Mouse (Mus musculus) cerebellum, postnatal 10 days (tissue): ENCODE measurements at regions not wholly inside any gene's neighbourhood (a gene's known extent, or its start where the extent isn't known, plus 50 kb on each side); places are given as distances from the start of the nearest gene placed in this dataset.

Experiments used
- DNase-seq, 2 experiments: peaks; one replicate each; pipeline ENCODE4 v3.0.0; 2021; ENCODE audit warnings: mixed read lengths in 2 of 2

DNA sequence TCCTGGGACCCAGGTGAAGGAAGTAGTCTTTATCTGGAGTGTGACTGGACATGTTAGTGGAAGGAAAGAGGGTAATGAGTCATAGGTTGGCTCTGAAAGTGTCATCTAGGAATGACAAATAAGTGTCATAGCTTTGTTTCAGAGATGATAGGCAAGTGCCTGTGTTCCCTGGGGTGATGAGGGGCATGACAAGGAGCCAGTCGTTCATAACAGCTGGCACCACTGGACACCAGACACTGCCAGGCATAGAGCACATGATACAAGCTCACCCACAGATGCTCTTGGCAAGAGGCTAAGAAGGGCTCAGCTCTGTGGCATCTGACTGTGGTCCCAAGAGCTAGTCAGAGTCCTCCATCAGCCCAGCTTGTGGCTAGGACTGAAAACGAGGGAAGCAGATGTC, 171.0 kb downstream of the Rab11fip4 start:
- DNase-seq, result no peak

DNA sequence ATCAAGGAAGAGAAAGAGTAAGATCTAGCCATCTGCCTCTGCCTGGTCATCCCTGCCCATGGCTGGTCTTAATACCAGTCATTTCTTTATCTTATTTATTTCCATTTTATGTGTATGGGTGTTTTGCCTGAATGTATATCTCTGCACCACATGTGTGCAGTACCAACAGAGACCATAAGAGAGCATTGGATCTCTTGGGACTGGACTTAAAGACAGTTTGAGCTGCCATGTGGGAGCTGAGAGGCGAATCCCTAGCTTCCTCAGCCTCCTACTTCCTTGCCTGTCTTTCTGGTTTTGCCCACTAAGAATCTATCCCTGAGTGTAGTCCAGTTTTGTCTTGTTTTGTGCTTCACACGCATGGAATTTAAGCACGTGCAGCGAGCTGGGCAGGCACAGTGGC, 169.5 kb downstream of the Rab11fip4 start:
- DNase-seq, result no peak

DNA sequence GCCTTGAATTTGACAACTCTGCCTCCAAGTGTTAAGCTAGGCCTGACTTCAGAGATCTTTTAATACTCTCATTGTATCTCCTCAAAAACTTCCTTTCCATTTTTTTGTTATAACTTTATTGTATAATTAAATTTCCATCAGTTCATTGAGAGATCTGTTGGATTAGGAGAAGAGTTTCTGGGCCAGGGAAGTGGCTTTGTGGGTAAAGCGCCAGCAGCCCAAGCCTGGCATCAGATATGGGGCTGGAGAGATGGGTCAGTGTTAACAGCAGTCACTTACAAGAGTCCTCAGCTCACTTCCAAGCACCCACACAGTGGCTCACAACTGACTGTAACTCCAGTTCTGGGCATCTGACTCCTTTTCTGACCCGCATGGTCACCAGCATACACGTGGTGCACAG, 167.3 kb downstream of the Rab11fip4 start:
- DNase-seq, result no peak

DNA sequence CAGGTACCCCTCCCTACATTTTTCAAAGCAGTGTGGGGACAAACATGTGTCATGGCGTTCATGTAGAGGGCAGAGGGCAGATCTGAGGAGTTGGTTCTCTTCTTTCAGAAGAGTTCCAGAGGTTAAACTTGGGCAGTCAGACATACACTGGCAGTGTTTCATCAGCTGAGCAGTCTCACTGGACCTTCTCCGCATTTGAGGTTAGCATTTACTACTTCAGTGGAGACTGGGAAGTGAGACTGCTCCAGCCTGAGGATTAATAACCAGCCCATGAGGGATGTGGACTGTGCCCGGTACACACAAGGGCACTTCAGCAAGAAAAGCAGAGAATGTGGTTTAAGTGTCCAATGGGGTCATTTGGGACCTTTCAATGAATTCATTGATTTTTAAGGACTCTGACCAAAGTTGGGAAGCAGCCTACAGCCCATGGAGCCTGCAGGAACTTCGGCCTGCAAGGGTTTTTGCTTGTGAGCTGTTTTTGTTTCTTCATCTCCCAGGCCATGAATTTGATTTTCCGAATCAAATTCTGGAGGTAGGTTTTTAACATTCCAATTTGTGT, 166.6 kb downstream of the Rab11fip4 start:
- no peak for DNase-seq

DNA sequence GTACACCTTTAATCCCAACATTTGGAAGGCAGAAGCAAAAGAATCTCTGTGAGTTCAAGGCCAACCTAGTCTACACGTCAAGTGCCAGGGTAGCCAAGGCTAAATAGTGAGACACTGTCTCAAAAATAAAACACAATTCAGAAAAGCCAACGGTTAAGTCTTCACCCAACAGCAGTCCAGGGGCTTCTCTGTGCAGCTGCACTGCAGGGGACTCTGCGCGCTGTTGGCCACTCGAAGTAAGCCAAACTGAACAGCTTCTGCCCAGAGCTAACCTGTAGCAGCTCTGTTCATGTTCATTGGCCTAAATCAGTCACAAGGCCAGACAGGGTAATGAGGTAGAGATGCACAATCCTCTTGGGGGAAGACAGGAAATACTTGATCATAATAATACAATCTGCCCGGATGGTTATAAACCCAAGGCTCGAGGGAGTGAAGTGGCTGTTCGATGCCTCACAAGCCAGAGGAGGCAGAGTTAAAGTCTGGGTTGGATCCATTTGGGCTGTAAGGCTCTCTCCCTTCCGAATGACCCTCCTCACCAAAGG, 165.4 kb downstream of the Rab11fip4 start:
- no peak for DNase-seq

DNA sequence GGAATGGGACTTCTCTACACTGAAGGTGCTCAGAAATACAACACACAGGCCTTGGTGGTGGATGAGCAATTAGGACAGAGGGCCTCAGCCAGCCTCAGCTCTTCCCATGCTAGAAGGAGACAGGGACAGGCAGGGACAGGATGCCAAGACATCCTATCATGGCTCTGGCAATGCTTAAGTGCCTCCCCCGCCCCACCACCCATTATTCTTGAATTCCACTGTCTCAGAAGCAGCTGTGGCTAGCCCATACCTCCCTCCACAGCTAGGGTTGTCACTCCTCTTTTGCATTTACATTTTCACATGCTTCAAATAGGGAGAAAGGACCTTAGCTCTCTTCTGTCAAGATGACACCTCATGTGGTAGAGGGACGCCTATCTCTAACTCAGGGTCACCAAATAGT, 162.5 kb downstream of the Rab11fip4 start:
- DNase-seq, result no peak

DNA sequence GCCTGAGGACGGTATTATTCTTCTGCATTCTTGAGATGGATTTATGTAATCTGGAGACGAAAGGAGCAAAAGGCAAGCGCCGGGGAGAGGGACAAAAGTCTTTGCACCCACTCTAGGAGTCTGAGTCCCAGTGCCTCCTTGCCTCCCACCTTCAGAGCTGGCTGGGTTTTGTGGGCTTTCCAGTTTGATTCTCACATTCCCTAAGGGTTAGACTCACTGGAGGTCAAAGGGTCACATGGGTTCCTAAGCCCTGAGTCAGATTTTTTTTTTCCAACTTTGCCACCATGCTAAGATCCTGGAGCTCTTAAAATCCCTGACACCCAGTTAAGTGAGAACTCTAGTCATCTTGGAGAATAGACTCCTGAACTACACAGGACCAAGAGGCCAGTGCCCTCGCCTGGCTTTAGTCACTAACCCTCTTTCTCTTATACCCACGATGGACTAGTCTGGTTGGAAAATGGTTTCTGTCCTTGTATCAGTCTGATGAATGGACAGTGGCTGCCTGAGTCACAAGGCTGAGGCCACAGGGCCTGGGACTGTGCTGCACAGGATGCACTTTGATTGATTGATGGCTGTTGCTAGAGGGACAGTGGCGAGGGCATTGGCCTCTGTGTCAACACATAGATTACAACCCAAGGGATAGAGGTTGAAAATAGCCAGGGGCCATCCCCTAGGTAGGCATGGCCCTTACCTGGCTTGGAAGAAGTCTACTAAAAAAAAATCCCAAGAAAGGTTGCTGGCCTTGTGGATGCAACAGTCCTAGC, 161.9 kb downstream of the Rab11fip4 start:
- DNase-seq, result no peak

DNA sequence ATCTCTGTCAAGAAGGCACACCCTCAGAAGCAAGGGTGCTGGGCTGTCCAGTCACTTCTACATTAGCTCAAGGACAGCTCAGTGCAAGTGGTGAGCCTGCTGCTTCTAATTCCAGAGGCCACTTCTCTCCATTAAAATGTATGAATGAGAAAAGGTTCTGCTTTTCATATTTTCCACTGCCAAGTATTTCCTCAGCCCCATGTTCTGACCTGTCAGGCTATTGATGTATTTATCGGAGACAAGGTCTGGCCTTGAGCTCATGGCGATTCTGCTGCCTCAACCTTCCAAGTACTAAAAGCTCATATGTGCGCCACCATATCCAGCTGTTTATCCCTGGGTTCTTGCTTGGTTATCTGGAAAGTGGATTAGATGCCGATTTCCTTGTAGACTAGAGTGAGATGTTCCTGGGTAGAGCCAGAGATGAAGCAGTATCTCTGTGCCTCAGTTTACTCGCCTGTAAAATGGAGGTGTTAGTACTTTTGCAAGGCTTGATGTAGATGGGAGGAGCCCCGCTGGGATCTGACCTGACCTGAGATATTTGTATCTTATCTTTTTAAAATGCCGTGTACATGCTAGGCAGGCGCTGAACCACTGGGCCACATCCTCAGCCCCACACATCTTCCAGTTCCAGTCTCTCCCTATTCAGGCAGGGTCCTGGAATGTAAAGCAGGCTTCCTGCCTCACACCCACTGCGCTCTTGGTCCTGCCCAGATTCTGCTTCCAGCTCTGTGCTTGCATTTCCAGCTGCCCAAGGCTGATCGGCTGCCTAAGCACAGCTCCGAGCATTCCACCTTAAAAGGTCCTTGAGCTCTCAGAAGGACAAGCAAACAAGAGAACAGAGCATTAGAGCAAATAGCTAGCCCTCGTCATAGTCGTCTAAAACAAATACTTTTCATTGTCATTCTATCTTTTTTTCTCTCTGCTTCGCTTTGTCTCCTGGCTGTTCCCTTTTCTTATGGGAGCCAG, 161.0 kb downstream of the Rab11fip4 start:
- no peak for DNase-seq

DNA sequence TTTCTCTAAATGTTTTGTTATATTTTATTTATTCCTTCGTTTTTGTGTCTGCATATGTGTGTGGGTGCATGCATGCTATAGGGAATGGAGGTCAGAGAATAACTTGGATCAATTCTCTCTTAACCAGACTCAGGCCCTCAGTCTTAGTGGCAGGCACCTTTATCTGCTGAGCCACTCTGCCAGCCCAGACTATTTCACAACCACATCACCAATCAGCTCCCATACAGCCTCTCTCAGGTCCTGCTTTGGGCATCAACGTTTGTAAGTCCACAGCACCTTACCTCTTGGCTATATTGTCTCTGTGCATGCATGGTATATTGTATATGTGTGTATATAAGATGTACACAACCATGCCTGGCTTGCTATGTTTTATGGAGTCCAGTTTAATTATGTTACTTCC, 159.9 kb downstream of the Rab11fip4 start:
- DNase-seq, result no peak

DNA sequence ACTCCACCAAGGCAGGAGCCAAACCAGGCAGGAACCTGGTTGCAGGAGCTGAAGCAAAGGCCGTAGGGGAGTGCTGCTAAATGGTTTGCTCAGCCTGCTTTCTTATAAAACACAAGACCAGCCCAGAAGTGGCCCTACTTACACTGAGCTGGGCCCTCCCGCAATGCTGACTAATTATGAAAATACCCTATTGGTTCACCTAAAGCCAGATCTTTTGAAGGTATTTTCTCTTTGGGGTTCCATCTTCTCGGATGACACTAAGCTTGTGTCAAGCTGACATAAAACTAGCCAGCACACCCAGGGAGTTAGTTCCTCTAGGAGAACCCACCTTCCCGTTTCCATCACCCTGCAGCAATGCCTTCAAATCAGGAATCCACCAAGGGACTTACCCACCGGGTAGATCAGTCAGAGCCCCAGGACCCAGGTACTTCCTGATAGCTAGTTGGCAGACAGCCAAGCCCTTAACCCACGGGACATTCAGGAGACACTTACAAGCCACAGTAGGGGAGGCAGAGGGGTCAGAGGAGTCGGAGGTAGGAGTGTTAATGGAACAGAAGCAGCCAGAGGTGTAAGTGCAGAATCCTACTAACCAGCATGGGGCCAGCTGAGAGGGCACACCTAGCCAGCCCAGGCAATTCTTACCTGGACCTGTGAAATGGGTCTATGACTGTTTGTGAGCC, 158.9 kb downstream of the Rab11fip4 start:
- no peak for DNase-seq

DNA sequence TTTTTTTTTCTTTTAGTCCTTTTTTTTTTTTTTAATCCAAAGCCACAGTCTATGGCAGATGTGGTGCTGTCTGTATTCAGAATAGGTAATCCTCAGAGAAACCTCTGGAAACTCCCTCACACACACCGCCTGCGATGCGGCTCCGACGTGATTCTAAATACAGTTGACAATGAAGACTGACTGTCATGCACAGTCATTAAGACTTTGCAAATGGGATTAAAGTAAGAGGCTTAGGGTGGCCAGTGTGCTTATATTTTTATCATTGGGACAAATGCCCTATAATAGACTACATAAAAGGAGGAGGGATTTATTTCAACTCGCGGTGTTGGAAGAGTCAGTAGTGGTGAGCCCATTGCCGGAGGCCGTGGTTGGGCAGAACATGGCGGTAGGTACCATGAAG, 158.1 kb downstream of the Rab11fip4 start:
- no peak for DNase-seq

DNA sequence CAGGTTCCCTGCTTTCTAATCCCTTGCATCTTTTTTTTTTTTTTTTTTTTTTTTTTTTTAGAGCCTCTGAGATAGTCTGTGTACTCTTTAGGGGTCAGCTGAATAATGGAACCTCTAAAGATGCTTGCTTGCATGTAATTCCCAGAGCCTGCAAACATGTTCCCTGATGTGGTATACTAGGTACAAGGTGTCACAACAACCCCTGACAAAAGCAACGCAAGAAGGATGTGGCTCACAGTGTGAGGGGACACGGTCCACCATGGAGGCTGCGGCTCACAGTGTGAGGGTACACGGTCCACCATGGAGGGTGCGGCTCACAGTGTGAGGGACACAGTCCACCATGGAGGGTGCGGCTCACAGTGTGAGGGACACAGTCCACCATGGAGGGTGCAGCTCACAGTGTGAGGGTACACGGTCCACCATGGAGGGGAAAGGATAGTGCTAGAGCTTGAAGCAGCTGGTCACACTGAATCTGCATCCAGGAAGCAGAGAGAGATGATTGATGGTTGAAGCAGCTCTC, 157.7 kb downstream of the Rab11fip4 start:
- DNase-seq, result no peak

DNA sequence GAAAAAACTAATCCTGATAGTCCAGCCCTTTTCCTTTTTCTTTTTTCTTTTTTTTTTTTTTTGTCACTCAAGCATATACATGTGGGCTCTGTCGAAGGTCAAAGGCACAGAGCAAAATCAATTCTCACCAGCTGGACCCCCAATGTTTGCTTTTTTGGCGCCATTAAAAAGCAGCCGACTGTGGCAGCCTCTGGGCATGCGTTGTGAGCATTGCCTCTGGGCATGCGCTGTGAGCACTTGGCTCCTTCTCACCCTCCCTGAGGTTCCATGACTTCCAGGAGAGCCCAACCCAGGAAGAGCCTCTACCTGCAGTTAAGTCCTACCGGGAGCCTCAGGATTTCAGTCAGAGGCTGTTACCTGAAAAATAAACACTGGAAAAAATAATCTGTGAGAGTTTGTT, 156.8 kb downstream of the Rab11fip4 start:
- peak; percentile 34 to 51 for DNase-seq
